Mouse (Mus musculus): Measurements from ENCODE around the gene Mgll.
A peak's percentile ranks its signal among the peaks of the same experiment; 100 is the strongest.

Mgll gene

GRCm38 (mm10) chr6:88873965-88874867 is 150.0 kb downstream of the Mgll start:
- ATAC-seq (ENCODE audit: insufficient number of reproducible peaks, low FRiP score, low TSS enrichment): peak; percentile 26; the same call in 1 of the 2 replicates

GRCm38 (mm10) chr6:88874868-88875508 is 150.8 kb downstream of the Mgll start, which contains the start of gene Podxl2:
TSS of gene Podxl2 (minus strand) at chr6:88875044.
- ATAC-seq (ENCODE audit: insufficient number of reproducible peaks, low FRiP score, low TSS enrichment): peak; percentile 86

All from cerebellum, adult (tissue).